Mouse (Mus musculus) midbrain, embryonic 10.5 days (tissue): ENCODE data around the gene Olig2. TPM values are rescaled to one million over a fixed set of nuclear protein-coding genes. Genes with fewer than 3 reads are reported as not detected.

ENCODE experiments used
- DNase-seq: peaks from one replicate; pipeline ENCODE4 v3.0.0-alpha.2; 2017; ENCODE audit warnings: low spot score
- H3K27ac ChIP-seq: fragments of 300-500 bp; sonication (generic); replicated peaks from 2 replicates; pipeline ENCODE4 v1.5.1; 2016; ENCODE audit warnings: mild to moderate bottlenecking
- H3K27me3 ChIP-seq: fragments of 300-500 bp; sonication (generic); 2 replicates; pipeline ENCODE4 v1.6.1; 2016; ENCODE audit warnings: low read depth, mild to moderate bottlenecking; ENCODE audit not compliant: poor library complexity, severe bottlenecking
- H3K36me3 ChIP-seq: fragments of 300-500 bp; sonication (generic); 2 replicates; pipeline ENCODE4 v1.6.1; 2016; ENCODE audit warnings: mild to moderate bottlenecking, moderate library complexity
- H3K4me1 ChIP-seq: fragments of 300-500 bp; sonication (generic); 2 replicates; pipeline ENCODE4 v1.6.1; 2016
- H3K4me3 ChIP-seq: fragments of 300-500 bp; sonication (generic); 2 replicates; pipeline ENCODE4 v1.5.1; 2016; ENCODE audit warnings: mild to moderate bottlenecking, moderate library complexity
- H3K9me3 ChIP-seq: fragments of 300-500 bp; sonication (generic); replicated peaks from 2 replicates; pipeline ENCODE4 v1.6.1; 2016; ENCODE audit warnings: mild to moderate bottlenecking
- WGBS: fragments of 180-500 bp; shearing (Covaris S2); methylation state at CpG from one replicate; pipeline ENCODE4 v1.1.7; 2016; 5-methylcytosine and 5-hydroxymethylcytosine counted together
- polyA plus RNA-seq: library from polyadenylated mRNA; unstranded; fragments of >200 nt; fragmentation: Nextera tagmentation; extraction: Ambion mirVana; gene quantifications from 2 replicates; pipeline ENCODE4 v1.2.1, GENCODE M21; 2016

Olig2 gene
- polyA plus RNA-seq, 1 experiment from 2014 or later = 7.6 TPM

GRCm38 (mm10) chr16:91268724-91269452 lies 43.6 kb downstream of the Olig2 start:
- peak overlapping the region; percentile 59 for H3K4me3 ChIP-seq

GRCm38 (mm10) chr16:91269468-91270211 lies 44.4 kb downstream of the Olig2 start, which contains the start of gene Olig1:
Gene Olig1 (plus strand): TSS chr16:91269772.
- WGBS = under 1% methylated on average over 64 of the region's 64 CpGs
- Histone ChIP-seq H3K27ac (peak within 1 kb of the TSS; percentile 28; the same call in 1 of the 2 replicates), H3K27me3 (peaks cover 100% of the 10 kb centered on the region), H3K36me3 (no peaks in the 10 kb centered on the region), H3K4me3 (peak within 1 kb of the TSS; percentile 59), H3K4me1 (peaks cover 30% of the 10 kb centered on the region), H3K9me3 (no peaks in the 10 kb centered on the region)
- peak; percentile 76 for DNase-seq

More at GRCm38 (mm10) chr16:91268724-91269452, 43.6 kb downstream of the Olig2 start:
- H3K4me1 ChIP-seq = peaks cover 30% of the 10 kb centered on the region
- no peaks in the 10 kb centered on the region for H3K36me3 ChIP-seq
- H3K27me3 ChIP-seq = peaks cover 100% of the 10 kb centered on the region
- H3K27ac ChIP-seq = no peak overlapping the region
- DNase-seq = no peak
- no peaks in the 10 kb centered on the region for H3K9me3 ChIP-seq
- WGBS = 6% methylated on average over 13 of the region's 13 CpGs

GRCm38 (mm10) chr16:91270212-91270971 lies 45.1 kb downstream of the Olig2 start:
- no peaks in the 10 kb centered on the region for H3K9me3 ChIP-seq
- peak overlapping the region; percentile 59 for H3K4me3 ChIP-seq
- H3K27me3 ChIP-seq = peaks cover 100% of the 10 kb centered on the region
- no peaks in the 10 kb centered on the region for H3K36me3 ChIP-seq
- peak; percentile 51 for DNase-seq
- WGBS = under 1% methylated on average over 63 of the region's 63 CpGs
- peaks cover 30% of the 10 kb centered on the region for H3K4me1 ChIP-seq
- H3K27ac ChIP-seq = peak overlapping the region; percentile 28; the same call in 1 of the 2 replicates

- WGBS = under 1% methylated on average over 29 of the region's 29 CpGs
- H3K27me3 ChIP-seq = peaks cover 100% of the 10 kb centered on the region
- H3K9me3 ChIP-seq = no peaks in the 10 kb centered on the region
- no peak overlapping the region for H3K27ac ChIP-seq
- DNase-seq = peak; percentile 47
- no peaks in the 10 kb centered on the region for H3K36me3 ChIP-seq
- H3K4me3 ChIP-seq = peak overlapping the region; percentile 59
- peaks cover 30% of the 10 kb centered on the region for H3K4me1 ChIP-seq
Observed at GRCm38 (mm10) chr16:91270982-91271549, 45.8 kb downstream of the Olig2 start.

- no peak for DNase-seq
- H3K4me3 ChIP-seq = peak overlapping the region; percentile 59; the same call in 1 of the 2 replicates
- H3K36me3 ChIP-seq = no peaks in the 10 kb centered on the region
- no peaks in the 10 kb centered on the region for H3K9me3 ChIP-seq
- H3K27ac ChIP-seq = no peak overlapping the region
- 3% methylated on average over 20 of the region's 20 CpGs for WGBS
- H3K4me1 ChIP-seq = peaks cover 30% of the 10 kb centered on the region
- peaks cover 100% of the 10 kb centered on the region for H3K27me3 ChIP-seq
Observed at GRCm38 (mm10) chr16:91271634-91272033, 46.4 kb downstream of the Olig2 start.

Other genes with a start within 250 kb of the Olig2 start
- 14.8 and 18.1 TPM in 2 replicates for gene Synj1, start 214.1 kb upstream of the Olig2 start, polyA plus RNA-seq
- gene Paxbp1, start 180.9 kb upstream of the Olig2 start, polyA plus RNA-seq = 60.9 and 75.3 TPM in 2 replicates
- gene 4932438H23Rik, start 130.3 kb upstream of the Olig2 start, polyA plus RNA-seq = 0.05 TPM in 1 of 2 replicates, not detected in the other
- 8.8 and 9.7 TPM in 2 replicates for gene Olig1, start 44.3 kb downstream of the Olig2 start, polyA plus RNA-seq
- gene Ifnar2, start 147.3 kb downstream of the Olig2 start, polyA plus RNA-seq = 26.0 and 27.9 TPM in 2 replicates
- gene Gm21970, start 166.3 kb downstream of the Olig2 start, polyA plus RNA-seq = not detected in 2 replicates
- 6.9 and 8.9 TPM in 2 replicates for gene Il10rb, start 180.7 kb downstream of the Olig2 start, polyA plus RNA-seq